Mouse (Mus musculus): ENCODE measurements around the gene Gm29609.

DNA sequence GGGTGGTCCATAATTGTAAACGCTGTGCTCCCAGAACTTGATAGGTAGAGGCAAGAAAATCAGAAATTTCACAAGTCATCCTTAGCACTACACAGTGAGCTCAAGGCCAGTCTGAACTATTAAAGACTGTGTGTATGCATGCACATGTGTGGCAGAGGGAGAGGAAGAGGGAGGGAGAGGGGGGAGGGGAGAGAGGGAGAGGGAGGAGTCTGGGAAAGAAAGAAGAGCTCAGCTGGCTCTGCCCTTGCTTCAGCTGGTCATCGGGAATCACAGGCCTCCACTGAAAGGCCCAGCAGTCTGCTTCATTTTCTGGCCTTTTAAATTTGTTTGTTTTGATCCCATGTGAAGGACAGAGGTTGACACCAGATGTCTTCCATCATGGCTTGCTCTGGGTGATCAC is 56.2 kb downstream of the Gm29609 start:
- TF ChIP-seq POLR2A (IDR thresholded peaks at IDR 0.05; ENCODE audit: control insufficient read depth, low read depth, low read length) (no peak), CTCF (IDR thresholded peaks at IDR 0.05; ENCODE audit: control insufficient read depth, insufficient read depth, insufficient replicate concordance, low read depth, low read length) (no peak)

Measured in testis, adult 2 months (tissue).